ENCODE assay signal across 9 mouse cellular contexts in the genomic region with DNA sequence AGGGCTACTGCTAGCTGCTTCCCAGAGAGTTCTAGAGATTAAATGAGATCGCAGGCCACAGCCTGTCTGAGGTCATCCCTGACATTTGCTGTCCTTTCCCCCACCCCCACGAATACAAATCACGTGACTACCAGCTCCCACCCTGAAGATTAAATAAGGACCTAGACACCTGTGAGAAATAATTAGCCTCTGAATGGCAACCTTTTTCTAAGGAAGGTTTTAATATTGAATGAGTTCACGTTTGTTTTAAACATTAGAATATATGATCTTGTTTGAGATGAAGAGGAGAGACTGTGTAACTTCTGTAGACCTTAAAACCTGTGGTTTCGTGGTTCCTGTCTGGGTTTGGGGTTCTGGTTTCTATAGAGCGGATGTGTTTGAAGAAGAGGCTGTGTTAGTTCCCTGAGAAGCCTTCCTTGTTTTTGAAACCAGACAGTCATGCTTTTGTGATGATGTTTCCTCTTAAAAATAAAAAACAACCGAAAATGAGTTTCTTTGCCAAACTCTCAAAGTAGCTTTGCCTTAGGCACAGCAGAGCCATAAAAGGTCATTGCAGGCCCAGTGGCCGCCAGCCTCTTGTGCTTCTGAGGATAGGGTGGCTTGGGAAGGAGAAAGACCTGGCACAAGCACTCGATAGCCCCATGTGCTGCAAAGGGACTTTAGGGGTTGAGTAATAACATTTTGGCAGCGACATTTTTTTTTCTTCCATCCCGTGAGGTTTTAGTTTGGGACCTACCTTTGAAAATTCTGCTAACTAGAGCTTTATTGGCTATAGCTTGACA.
DNase-seq lines count a peak whose midpoint lies in the region; ATAC-seq lines count a peak whose summit lies in the region.
"Had no signal": no experiment of that assay in that cellular context is flagged by ENCODE, and none has a peak within 500 bp of the region (broad histone marks: within the 10 kb centered on the region; RNA-seq: fewer than 3 reads in every experiment).

No protein-coding gene starts in this region.

- WGBS in midbrain, embryonic 12.5 days: 76% methylated on average over 11 of the region's 11 CpGs
- 75% methylated on average over 11 of the region's 11 CpGs for WGBS in midbrain, embryonic 15.5 days
- 70% methylated on average over 11 of the region's 11 CpGs for WGBS in intestine, embryonic 15.5 days

- no peak overlapping the region for H3K9ac ChIP-seq in midbrain, embryonic 12.5 days (replicated peaks)
- H3K9ac ChIP-seq in midbrain, embryonic 15.5 days: no peak overlapping the region
- H3K9ac ChIP-seq in intestine, embryonic 15.5 days: no peak overlapping the region
- H3K9ac ChIP-seq: embryonic facial prominence, embryonic 12.5 days had no signal

- H3K4me1 ChIP-seq in midbrain, embryonic 12.5 days: peaks cover 51% of the 10 kb centered on the region
- peaks cover 48% of the 10 kb centered on the region for H3K4me1 ChIP-seq in midbrain, embryonic 15.5 days
- H3K4me1 ChIP-seq in intestine, embryonic 15.5 days (replicated peaks): peaks cover 15% of the 10 kb centered on the region; the same call in 1 of the 2 replicates

- H3K36me3 ChIP-seq in midbrain, embryonic 12.5 days: no peaks in the 10 kb centered on the region
- no peaks in the 10 kb centered on the region for H3K36me3 ChIP-seq in midbrain, embryonic 15.5 days (replicated peaks)
- no peaks in the 10 kb centered on the region for H3K36me3 ChIP-seq in intestine, embryonic 15.5 days
- H3K36me3 ChIP-seq: embryonic facial prominence, embryonic 12.5 days had no signal

- peak overlapping the region; percentile 4; the same call in 1 of the 2 replicates for H3K27ac ChIP-seq in midbrain, embryonic 12.5 days (replicated peaks)
- H3K27ac ChIP-seq in midbrain, embryonic 15.5 days: no peak overlapping the region
- no peak overlapping the region for H3K27ac ChIP-seq in intestine, embryonic 15.5 days
- H3K27ac ChIP-seq: embryonic facial prominence, embryonic 12.5 days had no signal

- ATAC-seq in midbrain, embryonic 12.5 days (ENCODE audit: low FRiP score, low read depth): no peak
- ATAC-seq in midbrain, embryonic 15.5 days (replicated peaks): no peak
- no peak for ATAC-seq in intestine, embryonic 15.5 days

- H3K4me2 ChIP-seq in midbrain, embryonic 12.5 days (replicated peaks): no peak overlapping the region
- no peak overlapping the region for H3K4me2 ChIP-seq in midbrain, embryonic 15.5 days
- H3K4me2 ChIP-seq in intestine, embryonic 15.5 days (replicated peaks): no peak overlapping the region
- H3K4me2 ChIP-seq: embryonic facial prominence, embryonic 12.5 days had no signal

- intact Hi-C loops in heart, postnatal 25 days (cut with DNase I): no loop called here

- no peaks in the 10 kb centered on the region for H3K9me3 ChIP-seq in midbrain, embryonic 12.5 days
- H3K9me3 ChIP-seq in midbrain, embryonic 15.5 days: no peaks in the 10 kb centered on the region
- no peaks in the 10 kb centered on the region for H3K9me3 ChIP-seq in intestine, embryonic 15.5 days
- H3K9me3 ChIP-seq: embryonic facial prominence, embryonic 12.5 days had no signal

- H3K4me3 ChIP-seq in midbrain, embryonic 12.5 days: no peak overlapping the region
- H3K4me3 ChIP-seq in midbrain, embryonic 15.5 days: no peak overlapping the region
- no peak overlapping the region for H3K4me3 ChIP-seq in intestine, embryonic 15.5 days (replicated peaks)
- H3K4me3 ChIP-seq: embryonic facial prominence, embryonic 12.5 days had no signal

- peak; percentile 57 for DNase-seq in adrenal gland, postnatal 10 days
- DNase-seq in adrenal gland, postnatal 4 days (ENCODE audit: low spot score in 2 of 2): no peak
- peak; percentile 47 for DNase-seq in heart, postnatal 25 days (ENCODE audit: low spot score)
- peak; percentile 65 for DNase-seq in thymus, postnatal 14 days
- DNase-seq in ovary, postnatal 36 days (ENCODE audit: low spot score): no peak

- H3K27me3 ChIP-seq in midbrain, embryonic 12.5 days: no peaks in the 10 kb centered on the region
- H3K27me3 ChIP-seq in midbrain, embryonic 15.5 days (replicated peaks): no peaks in the 10 kb centered on the region
- no peaks in the 10 kb centered on the region for H3K27me3 ChIP-seq in intestine, embryonic 15.5 days (replicated peaks)
- H3K27me3 ChIP-seq: embryonic facial prominence, embryonic 12.5 days had no signal

Comparison
In these comparisons a context has a peak if more than half of its experiments do, and no peak if none do; other contexts are left out.
1. DNase-seq: peak in adrenal gland, postnatal 10 days (single experiment), heart, postnatal 25 days (single experiment) and thymus, postnatal 14 days (single experiment); none in adrenal gland, postnatal 4 days (0 of 2) and ovary, postnatal 36 days (single experiment).